Mouse (Mus musculus) kidney, adult 8-10 months (tissue): ENCODE results near the gene C1qtnf1.
A peak's percentile ranks its signal among the peaks of the same experiment; 100 is the strongest.

ENCODE experiments used
- DNase-seq, 2 experiments: peaks; one replicate each; pipeline ENCODE4 v3.0.0; 2022

Gene C1qtnf1

GRCm38 (mm10) chr11:118476396-118477373 is 48.7 kb downstream of the C1qtnf1 start, which contains the start of gene Engase:
TSS of gene Engase (plus strand) at chr11:118476829.
- DNase-seq = peak; percentile 97 to 98

GRCm38 (mm10) chr11:118479776-118480175 is 51.8 kb downstream of the C1qtnf1 start:
- DNase-seq = peak; percentile 49 to 56

GRCm38 (mm10) chr11:118481231-118481630 is 53.2 kb downstream of the C1qtnf1 start:
- no peak for DNase-seq

GRCm38 (mm10) chr11:118481751-118482150 is 53.7 kb downstream of the C1qtnf1 start:
- no peak for DNase-seq

DNA sequence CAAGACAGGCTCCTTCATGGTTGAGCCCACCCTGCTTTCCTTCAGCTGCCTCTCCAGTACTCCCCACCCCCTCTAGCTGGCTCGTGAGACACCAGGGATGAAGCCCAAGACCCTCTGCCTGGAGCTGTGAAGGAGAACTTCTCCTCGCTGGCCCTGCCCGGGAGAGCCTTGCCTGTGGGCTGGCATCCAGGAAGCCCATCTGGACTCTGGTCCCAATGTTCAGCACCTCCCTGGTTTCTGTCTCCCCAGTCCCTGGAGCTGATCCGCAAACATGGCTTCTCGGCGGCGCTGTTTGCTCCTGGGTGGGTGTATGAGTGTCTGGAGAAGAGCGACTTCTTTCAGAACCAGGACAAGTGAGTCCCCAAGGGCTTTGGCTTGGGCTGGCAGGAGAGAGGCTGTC is 56.2 kb downstream of the C1qtnf1 start:
- DNase-seq = no peak

DNA sequence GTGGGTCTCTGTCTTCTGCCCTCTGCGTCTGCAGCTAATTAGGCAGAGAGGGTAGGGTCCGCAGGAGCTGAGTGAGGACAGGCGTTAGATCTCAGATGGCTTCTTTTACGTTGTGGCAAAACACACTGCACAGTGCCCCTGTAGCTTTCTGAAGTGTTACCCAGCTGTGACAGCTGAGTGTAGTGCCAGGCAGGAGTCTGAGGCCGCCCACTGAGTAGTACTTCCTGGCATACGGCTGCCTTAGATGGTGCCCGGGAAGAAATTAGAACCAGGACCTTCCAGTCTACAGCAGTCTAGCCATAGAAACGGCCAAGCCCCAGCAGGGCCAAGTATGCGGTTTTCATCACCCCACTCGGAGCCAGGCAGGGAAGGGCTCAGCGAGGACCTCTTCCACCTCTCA is 57.3 kb downstream of the C1qtnf1 start:
- no peak for DNase-seq

- no peak for DNase-seq
These were observed 57.8 kb downstream of the C1qtnf1 start for GRCm38 (mm10) chr11:118485780-118486179.

DNA sequence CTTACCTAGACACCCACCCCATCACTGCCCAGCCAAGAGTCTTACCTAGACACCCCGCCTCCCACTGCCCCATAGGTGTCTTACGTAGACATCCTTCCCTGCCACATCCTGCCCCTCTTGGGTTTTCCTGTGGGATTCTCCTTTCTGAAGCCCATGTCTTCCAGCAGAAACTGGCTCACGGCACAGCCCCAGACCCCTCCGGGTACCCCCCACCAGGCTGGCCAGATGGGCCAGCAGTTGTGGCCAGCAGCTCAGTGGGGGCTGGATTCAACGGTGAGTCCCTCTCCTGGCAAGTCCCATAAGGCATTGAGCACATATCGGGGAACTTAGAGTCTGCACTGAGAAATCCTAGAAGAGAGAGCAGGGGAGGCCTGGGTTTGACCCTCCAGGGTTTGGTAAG is 58.3 kb downstream of the C1qtnf1 start:
- DNase-seq = no peak

DNA sequence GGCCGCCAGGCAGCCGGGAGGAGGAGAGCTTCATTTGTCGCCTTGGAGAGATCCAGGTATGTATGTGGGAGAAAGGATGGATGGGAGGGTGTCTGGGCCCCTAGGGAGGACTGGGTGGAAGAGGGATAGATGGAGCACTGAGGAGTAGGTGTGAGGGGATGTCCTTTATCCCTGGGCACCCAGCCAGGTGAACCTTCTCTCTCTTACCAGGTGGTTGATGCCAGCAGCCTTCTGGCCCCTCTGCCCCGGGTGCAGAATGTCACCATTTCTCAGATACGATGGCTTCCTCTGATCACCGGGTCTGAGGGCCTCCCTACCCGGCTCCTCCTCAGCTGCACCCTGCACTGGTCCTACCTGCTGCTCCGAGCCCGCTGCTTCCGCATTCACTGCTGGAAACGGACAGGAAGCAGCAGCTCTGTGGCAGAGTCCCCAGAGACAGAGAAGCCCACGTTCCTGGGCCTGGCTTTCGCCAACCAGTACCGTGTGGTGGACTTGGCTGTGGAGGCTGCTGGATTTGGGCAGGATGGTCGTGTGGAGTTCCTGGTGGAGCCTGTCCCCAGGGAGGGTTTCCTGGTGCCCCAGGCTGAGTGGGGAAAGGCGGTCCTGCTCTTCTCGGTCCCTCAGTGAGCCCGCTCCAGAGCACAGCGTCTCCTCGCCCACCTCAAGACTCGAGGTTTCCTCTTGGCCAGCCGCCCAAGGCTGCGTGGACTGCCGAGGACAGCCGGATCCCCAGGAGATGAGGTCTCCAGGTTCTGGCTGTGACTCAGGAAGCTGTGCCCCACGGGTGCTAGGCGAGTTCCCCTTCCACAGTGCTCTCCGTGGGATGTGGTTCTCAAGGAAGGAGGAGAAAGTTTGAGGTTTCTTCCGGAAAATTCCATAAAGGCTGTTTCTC is 59.1 kb downstream of the C1qtnf1 start:
- DNase-seq = no peak

- peak in 1 of 2 experiments; percentile 30 for DNase-seq
These were observed 60.3 kb downstream of the C1qtnf1 start for GRCm38 (mm10) chr11:118488191-118488906.

- no peak for DNase-seq
These were observed 60.9 kb downstream of the C1qtnf1 start for GRCm38 (mm10) chr11:118488907-118489270.

GRCm38 (mm10) chr11:118490566-118491218 is 62.7 kb downstream of the C1qtnf1 start:
- DNase-seq = peak; percentile 36 to 64

DNA sequence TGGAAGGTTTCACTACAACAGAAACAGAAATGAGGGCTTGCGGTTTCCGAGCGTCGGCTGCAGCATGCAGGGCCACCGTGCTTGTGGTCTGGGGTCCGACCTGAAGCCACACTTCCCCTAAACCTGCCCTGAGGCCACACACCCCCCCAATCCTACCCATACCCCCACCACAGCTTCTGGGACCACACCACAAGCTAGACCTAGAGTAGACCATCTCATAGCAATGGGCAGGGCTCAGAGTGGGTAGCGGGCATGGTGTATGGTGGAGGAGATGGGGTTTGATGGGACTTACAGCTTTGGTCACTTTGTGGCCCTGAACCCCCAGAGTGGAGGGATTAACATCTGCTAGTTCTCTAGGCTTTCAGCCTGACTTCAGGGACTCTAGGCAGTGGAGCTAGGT is 63.2 kb downstream of the C1qtnf1 start:
- no peak for DNase-seq

DNA sequence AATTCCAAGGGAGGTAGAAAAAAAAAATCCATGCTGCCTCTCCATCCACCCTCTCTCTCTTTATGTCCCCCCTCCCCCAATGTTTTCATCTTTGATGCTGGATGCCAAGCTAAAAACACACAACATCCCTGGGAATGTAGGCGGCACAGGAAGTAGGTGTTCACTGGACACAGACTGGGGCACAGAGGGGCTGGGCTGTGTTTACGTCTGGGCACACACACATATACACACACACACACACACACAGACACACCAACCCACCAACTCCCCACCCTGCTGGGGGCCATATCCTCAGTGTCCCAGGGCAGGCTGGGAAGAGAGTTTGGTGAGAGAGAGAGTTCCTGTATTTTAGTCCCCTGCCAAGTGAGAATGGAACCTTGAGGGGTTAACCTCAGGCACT is 65.5 kb downstream of the C1qtnf1 start:
- DNase-seq = no peak

DNA sequence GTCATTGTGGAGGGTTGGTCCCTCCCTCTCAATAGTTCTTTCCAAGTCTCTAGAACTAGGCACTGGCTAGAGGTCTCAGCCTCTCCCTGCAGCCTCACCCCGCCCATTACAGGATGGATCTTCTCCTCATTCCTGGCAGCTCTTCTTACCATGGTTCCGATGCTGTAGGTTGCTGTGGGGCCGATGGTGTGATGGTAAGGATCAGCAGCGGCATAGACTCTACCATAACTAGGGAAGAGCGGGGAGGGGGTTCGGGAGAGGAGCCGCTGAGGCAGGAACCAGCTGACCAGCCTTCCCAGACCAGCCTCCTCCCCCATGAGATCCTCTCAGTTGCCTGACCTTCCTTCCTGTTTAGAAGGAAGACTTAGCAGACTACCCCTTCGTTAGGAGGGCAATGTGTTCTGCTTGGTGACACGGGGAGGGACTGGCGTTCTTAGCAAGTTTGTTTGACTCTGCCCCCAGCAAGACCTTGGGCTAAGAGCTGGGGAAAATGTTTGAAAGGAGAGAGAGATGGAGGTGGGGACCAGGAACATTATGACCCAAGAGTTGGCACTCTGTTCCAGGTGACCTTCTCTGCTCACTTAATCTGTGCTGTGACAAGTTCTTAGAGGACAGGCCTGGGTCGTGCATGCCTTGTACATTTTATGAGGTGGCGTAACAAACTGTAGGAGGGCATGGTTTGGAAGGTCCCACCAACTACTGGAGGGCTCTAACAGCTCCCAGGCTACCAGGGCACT is 66.2 kb downstream of the C1qtnf1 start:
- no peak for DNase-seq

- DNase-seq = no peak
These were observed 67.1 kb downstream of the C1qtnf1 start for GRCm38 (mm10) chr11:118495065-118495464.

GRCm38 (mm10) chr11:118496066-118496689 is 68.2 kb downstream of the C1qtnf1 start:
- DNase-seq = peak; percentile 75 to 79
